Mouse (Mus musculus) T-helper 1 cell (primary cell): ENCODE measurements at regions not wholly inside any gene's neighbourhood (a gene's known extent, or its start where the extent isn't known, plus 50 kb on each side); places are given as distances from the start of the nearest gene placed in this dataset.
"Not testable (repeated sequence)": the region's sequence is repeated elsewhere in the genome, so short reads cannot be mapped to it uniquely, and the experiment has no call there.

Experiments used
- in situ Hi-C: fragments of 300-600 bp; cut with MboI, MseI; formaldehyde crosslinking; loops from one replicate; pipeline ENCODE4 v1.15.1; 2025; ENCODE audit warnings: high pct_unique_total_duplicates

DNA sequence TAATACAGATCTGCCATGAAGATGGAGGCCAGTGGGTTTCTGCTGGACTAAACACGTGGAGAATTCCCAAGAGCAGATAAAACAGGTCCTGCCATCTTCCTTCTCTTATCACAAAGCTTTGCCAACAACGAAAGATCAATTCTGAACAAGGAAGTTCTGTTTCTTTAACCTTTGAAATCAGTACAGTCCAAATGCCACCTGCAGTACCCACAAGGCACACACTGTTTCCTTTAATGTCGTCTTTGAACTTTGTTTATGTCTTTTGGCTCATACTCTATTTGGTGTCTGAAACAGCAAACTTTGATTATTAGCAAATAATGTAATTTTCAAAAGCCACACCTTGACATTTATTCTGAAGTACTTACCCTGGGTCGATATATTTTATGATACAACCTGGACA, 536.5 kb downstream of the Bckdhb start:
- in situ Hi-C loops = loop anchor here (25.0 kb wide), 1 partner anchor 876 kb away; the partner anchor contains the start of gene Tent5a

- in situ Hi-C loops = loop anchor here (25.0 kb wide), 1 partner anchor 871 kb away; the partner anchor contains the start of gene Tent5a
Observed at GRCm38 (mm10) chr9:84466741-84467140, 541.8 kb downstream of the Bckdhb start.

DNA sequence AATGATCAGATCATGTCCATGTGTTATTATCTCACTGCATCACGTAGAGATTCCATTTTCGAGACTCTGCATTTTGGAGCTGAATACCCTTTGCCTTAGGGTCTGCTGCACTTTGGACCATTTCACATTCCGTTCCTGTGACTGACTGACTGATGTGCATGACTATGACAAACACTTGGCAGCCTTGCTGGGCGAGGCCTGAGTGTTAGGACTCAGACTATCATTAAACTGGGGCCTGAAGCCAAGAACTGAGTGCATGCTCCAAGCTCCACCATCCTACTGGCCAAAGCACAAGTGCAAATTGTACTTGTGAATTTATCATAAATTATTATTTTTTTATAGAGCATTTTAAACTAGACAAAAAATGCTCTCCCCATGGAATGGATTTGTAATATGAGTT, 547.8 kb downstream of the Bckdhb start:
- in situ Hi-C loops = loop anchor here (25.0 kb wide), 1 partner anchor 865 kb away; the partner anchor contains the start of gene Tent5a

DNA sequence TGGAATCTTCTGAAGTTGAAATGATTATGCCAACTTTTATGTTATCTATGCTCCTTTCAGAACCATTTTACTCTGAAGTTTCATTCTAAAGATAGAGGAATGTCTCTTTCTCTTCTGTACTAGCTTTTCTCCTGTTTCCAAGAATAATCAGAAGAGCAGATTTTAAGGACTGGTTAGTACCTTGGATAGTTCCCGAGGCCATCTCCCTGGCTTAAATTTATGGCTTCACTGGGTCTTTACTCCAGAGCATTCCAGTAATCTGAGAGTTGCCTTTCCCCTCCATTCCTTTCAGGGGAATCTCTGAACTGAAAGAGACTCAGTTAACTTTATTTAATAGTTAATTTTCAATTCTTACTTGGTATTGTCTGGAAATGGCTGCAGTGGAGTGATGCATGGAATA, 551.0 kb downstream of the Bckdhb start:
- in situ Hi-C loops = no loop called here

DNA sequence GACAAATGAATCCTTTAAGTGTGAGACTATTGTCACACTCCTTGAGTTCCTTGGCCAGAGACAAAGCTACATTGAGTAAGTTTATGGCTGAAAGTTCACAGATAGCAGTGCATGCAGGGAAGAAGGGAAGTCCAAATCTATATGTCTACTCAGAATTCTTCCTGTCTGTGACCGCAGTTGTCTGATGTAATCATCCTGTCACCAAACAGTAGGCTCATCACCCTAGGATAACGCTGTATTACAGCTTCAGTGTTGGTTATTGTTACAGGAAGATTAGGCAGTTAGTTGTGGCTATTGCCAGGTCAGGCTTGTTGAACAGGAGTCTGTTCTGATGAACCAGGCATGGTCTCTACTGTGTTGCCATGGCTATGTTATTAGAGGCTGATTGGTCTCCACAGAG, 574.6 kb downstream of the Bckdhb start:
- in situ Hi-C loops = no loop called here

DNA sequence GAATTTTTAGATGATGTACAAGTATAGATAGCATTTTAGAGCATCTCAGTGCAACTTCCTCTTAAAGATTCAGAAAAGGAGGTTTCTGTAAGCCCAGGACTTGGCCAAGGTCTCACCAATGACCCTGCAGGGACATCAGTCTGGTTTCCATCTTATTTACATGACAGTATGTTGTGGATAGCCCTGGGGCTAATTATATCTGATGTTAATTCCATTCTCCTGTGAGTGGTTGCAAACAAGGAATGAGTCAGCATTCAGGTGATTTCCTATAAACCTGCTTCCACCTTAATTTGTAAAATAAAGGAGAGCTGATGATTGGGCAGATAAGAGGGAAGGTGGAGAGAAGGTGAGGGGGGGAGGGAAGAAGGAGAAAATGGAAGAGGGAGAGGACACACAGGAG, 578.0 kb downstream of the Bckdhb start:
- in situ Hi-C loops = not testable (repeated sequence)

GRCm38 (mm10) chr9:84517064-84517463, 592.1 kb downstream of the Bckdhb start:
- in situ Hi-C loops = no loop called here

DNA sequence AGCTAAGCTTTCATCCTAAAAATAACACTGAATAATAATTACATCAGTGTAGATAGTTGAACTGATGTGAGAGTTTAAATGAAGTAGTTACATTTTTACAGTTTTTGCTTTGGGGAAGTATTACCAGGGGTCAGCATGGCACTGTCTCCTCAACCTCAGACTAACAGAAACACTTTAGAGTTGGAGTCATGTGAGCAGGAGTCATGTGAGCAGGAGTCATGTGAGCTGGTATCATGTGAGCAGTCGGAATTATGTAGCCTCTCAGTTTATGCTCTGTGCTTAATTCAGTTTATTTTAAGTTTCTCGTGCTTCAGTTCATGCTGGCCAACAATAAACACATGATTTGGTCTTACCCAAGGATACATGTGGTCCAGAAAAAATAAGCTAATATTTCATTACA, 620.5 kb downstream of the Bckdhb start:
- in situ Hi-C loops = no loop called here

- in situ Hi-C loops = no loop called here
Observed at GRCm38 (mm10) chr9:84548012-84548660, 623.2 kb downstream of the Bckdhb start.

GRCm38 (mm10) chr9:84555237-84555636, 630.3 kb downstream of the Bckdhb start:
- in situ Hi-C loops = no loop called here

DNA sequence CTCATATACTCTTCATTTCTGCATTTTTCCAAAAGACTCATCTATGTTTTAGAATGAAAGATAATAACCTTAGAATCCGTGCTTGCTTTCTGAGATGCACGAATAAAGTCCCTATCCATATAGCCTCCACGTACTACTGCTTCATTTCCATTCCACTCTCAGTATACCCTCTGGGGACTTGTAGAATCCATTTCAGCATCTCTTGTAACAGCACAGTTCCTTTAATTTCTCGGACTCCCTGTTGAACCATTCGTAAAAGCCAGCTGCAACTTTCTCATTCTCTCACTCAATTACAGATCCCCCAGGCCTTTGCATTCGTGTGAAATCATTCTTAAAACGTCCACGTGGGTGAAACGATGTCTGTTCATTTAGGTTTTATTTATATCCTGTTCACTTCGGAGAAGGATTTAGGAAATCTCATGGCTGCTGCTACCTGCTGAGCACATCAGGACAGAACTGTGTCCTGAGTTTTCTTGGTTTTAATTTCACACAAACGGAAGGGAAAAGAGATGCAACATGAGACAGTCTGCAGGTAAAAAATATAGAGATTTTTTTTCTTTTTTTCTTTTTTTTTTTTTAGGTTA, 631.4 kb downstream of the Bckdhb start:
- in situ Hi-C loops = no loop called here

DNA sequence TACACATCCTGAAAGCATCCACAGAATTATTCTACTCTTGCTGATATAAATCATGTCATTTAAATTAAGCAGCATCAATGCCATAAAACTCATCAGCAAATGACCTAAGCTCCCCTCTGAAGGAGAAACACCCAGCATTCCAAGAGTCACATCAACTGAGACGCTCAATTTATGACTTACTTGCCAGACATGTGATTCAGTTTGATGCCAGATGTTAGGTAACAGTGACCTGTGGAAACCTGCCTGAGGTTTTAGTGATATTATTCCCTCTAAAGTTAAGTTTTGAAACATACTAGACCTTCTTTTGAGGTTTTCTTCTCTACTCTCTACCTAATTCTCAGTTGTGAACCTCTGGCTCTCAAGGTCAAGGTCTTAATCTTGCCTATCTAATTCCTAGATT, 633.4 kb downstream of the Bckdhb start:
- in situ Hi-C loops = no loop called here

- in situ Hi-C loops = no loop called here
Observed at GRCm38 (mm10) chr9:84569533-84569932, 644.6 kb downstream of the Bckdhb start.

GRCm38 (mm10) chr9:84577781-84578180, 652.8 kb downstream of the Bckdhb start:
- in situ Hi-C loops = no loop called here

DNA sequence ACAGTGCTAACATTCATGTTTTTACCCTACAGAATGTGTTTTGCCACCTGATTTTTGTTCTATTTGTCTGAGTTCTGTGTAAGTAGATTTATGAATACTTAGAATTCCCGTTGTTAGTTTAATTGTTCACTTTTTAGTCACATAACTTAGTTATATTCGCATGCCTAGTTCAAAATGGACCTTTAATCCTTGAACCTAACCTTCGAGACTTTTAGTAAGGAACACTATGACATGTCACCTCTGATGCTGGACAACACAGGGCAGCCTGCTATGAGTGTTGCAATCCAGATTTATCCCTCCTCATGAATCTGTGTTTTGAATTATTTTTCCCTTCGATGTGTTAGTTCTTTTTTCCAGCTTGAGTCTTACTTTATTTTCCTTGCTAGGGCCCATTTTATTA, 662.8 kb downstream of the Bckdhb start:
- in situ Hi-C loops = no loop called here

DNA sequence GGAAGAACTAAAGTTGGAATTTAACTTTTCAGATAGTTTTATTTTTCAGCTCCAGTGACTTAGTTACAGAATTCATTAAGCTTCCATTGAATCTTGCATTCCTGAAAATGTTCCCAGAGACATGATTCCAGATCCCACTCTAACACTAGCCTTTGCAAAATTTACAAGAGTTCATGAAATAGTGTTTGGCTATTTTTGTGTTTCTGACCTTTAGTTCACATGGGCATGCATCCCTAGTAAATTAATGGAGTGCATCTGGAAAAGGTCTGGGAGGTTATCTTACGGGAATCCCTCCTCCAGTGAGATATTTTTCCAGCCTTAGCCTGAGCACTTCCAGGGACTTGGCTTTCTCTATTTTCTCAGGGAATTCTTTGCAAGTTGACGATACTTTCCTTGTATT, 669.8 kb downstream of the Bckdhb start:
- in situ Hi-C loops = no loop called here
